Mouse (Mus musculus) ES-Bruce4 (cell line): ENCODE measurements around the gene Cdc45. TPM values are rescaled to one million over a fixed set of nuclear protein-coding genes. Genes with fewer than 3 reads are reported as not detected.

Experiments used
- H3K27ac ChIP-seq: 2 replicates; pipeline ENCODE4 v1.5.1; 2012; ENCODE audit warnings: low read length, inconsistent platforms; ENCODE audit not compliant: insufficient read depth
- H3K27me3 ChIP-seq: 2 replicates; pipeline ENCODE4 v1.6.1; 2012; ENCODE audit warnings: mild to moderate bottlenecking, low read length, inconsistent platforms; ENCODE audit not compliant: control insufficient read depth, poor library complexity, insufficient read depth, severe bottlenecking
- H3K36me3 ChIP-seq: 2 replicates; pipeline ENCODE4 v1.6.1; 2012; ENCODE audit warnings: inconsistent platforms, mild to moderate bottlenecking, low read length, moderate library complexity; ENCODE audit not compliant: control insufficient read depth, poor library complexity, insufficient read depth, severe bottlenecking
- H3K4me1 ChIP-seq: one replicate; pipeline ENCODE4 v1.8.1; 2011; ENCODE audit warnings: low read length; ENCODE audit not compliant: control insufficient read depth, insufficient read depth
- H3K4me3 ChIP-seq: 2 replicates; pipeline ENCODE4 v1.5.1; 2011; ENCODE audit warnings: low read depth, mild to moderate bottlenecking, low read length
- H3K9ac ChIP-seq: 2 replicates; pipeline ENCODE4 v1.6.1; 2012; ENCODE audit warnings: low read depth, mild to moderate bottlenecking, inconsistent platforms; ENCODE audit not compliant: poor library complexity, severe bottlenecking
- H3K9me3 ChIP-seq: replicated peaks from 2 replicates; pipeline ENCODE4 v1.6.1; 2012; ENCODE audit warnings: mild to moderate bottlenecking, low read length, inconsistent platforms; ENCODE audit not compliant: control insufficient read depth, poor library complexity, insufficient read depth, severe bottlenecking
- CTCF ChIP-seq: IDR thresholded peaks from one replicate; pipeline ENCODE4 v1.8.1; 2011; ENCODE audit warnings: low read depth, low read length
- EP300 ChIP-seq: IDR thresholded peaks from 2 replicates; pipeline ENCODE4 v1.6.1; 2011; ENCODE audit warnings: low read depth, low read length; ENCODE audit not compliant: insufficient read depth
- POLR2A ChIP-seq: IDR thresholded peaks from one replicate; pipeline ENCODE4 v1.8.1; 2011; ENCODE audit warnings: low read length; ENCODE audit not compliant: insufficient read depth
- polyA plus RNA-seq: library from polyadenylated mRNA; stranded (reverse); fragments of >200 nt; gene quantifications from 2 replicates; pipeline ENCODE4 v1.2.4, GENCODE M21; 2011; ENCODE audit warnings: low read depth; ENCODE audit not compliant: missing spikeins, insufficient read depth, insufficient read length

Gene Cdc45
- polyA plus RNA-seq, 1 experiment, result 48.1 TPM

DNA sequence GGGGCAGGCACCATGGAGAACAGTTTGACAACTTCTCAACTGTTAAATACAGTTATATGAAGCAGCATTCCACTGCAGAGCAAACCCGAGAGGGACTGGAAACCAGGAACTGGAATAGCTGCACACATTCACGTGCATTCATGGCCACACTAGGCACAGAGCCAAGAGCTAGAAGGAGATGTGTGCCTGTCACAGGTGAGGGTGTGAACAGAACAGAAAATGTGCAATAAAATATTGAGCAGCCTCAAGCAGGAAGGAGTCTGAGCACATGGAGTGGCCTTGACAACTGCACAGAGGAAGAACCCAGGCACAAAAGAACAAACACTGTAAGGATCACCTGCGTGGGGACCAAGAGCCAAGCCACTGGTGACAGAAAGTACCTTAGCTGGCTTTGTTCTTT is 81.1 kb downstream of the Cdc45 start:
- Histone ChIP-seq H3K9ac (no peak overlapping the region), H3K4me1 (peaks cover 8% of the 10 kb centered on the region), H3K27ac (no peak overlapping the region), H3K4me3 (no peak overlapping the region), H3K27me3 (no peaks in the 10 kb centered on the region), H3K9me3 (no peaks in the 10 kb centered on the region), H3K36me3 (no peaks in the 10 kb centered on the region)
- TF ChIP-seq EP300, result no peak
- TF ChIP-seq POLR2A, result no peak
- no peak for TF ChIP-seq CTCF

Other genes with a start within 250 kb of the Cdc45 start
- gene Tbx1, start 221.3 kb downstream of the Cdc45 start, polyA plus RNA-seq, result 0.29 TPM in 1 of 2 replicates, not detected in the other
- gene Gp1bb, start 189.6 kb downstream of the Cdc45 start, polyA plus RNA-seq, result not detected in 2 replicates
- gene Gm49601, start 185.6 kb downstream of the Cdc45 start, polyA plus RNA-seq, result not detected in 2 replicates
- gene Sept5, start 182.0 kb downstream of the Cdc45 start, polyA plus RNA-seq, result 1.8 and 5.2 TPM in 2 replicates
- 0.42 and 0.94 TPM in 2 replicates for gene Cldn5, start 35.1 kb downstream of the Cdc45 start, polyA plus RNA-seq
- 67.2 and 67.3 TPM in 2 replicates for gene Ufd1, start 208 bp downstream of the Cdc45 start, polyA plus RNA-seq
- gene 2510002D24Rik, start 24.6 kb upstream of the Cdc45 start, polyA plus RNA-seq, result 23.9 and 24.7 TPM in 2 replicates
- 4.3 and 4.7 TPM in 2 replicates for gene Gm28539, start 24.6 kb upstream of the Cdc45 start, polyA plus RNA-seq
- 84.8 and 92.3 TPM in 2 replicates for gene Mrpl40, start 64.9 kb upstream of the Cdc45 start, polyA plus RNA-seq
- 105 and 113 TPM in 2 replicates for gene Hira, start 65.0 kb upstream of the Cdc45 start, polyA plus RNA-seq